Mouse (Mus musculus) myocyte (in vitro differentiated cells): ENCODE measurements around the gene H13. TPM values are rescaled to one million over a fixed set of nuclear protein-coding genes. Genes with fewer than 3 reads are reported as not detected.

ENCODE experiments used
- H3K27me3 ChIP-seq: one replicate; pipeline ENCODE4 v1.6.1; 2011; ENCODE audit not compliant: control insufficient read depth, insufficient read depth, insufficient read length
- H3K36me3 ChIP-seq: one replicate; pipeline ENCODE4 v1.6.1; 2011; ENCODE audit not compliant: control insufficient read depth, insufficient read depth
- H3K4me2 ChIP-seq: one replicate; pipeline ENCODE4 v1.6.1; 2011; ENCODE audit warnings: low read depth, control low read depth
- H3K4me3 ChIP-seq: one replicate; pipeline ENCODE4 v1.5.1; 2011; ENCODE audit warnings: mild to moderate bottlenecking, control low read depth, moderate library complexity
- H3K79me2 ChIP-seq: one replicate; pipeline ENCODE4 v1.6.1; 2011; ENCODE audit not compliant: control insufficient read depth, insufficient read depth
- H3ac ChIP-seq: one replicate; pipeline ENCODE4 v1.6.1; 2011; ENCODE audit not compliant: control insufficient read depth, insufficient read length
- CEBPB ChIP-seq: IDR thresholded peaks from 2 replicates; pipeline ENCODE4 v1.6.1; 2011; ENCODE audit warnings: mild to moderate bottlenecking, moderate library complexity; ENCODE audit not compliant: poor library complexity, insufficient read depth, severe bottlenecking
- E2F4 ChIP-seq: IDR thresholded peaks from one replicate; pipeline ENCODE4 v1.6.1; 2011; ENCODE audit warnings: mild to moderate bottlenecking, control low read depth, moderate library complexity; ENCODE audit not compliant: insufficient read depth
- MAX ChIP-seq: IDR thresholded peaks from one replicate; pipeline ENCODE4 v1.6.1; 2011; ENCODE audit warnings: low read depth, mild to moderate bottlenecking, control low read depth
- MYOD1 ChIP-seq, 3 experiments: IDR thresholded peaks; one replicate each; pipeline ENCODE4 v1.6.1; 2011; ENCODE audit warnings: control low read depth in 2 of 3, low read depth in 2 of 3, mild to moderate bottlenecking in 2 of 3, moderate library complexity in 1 of 3; ENCODE audit not compliant: insufficient read length in 2 of 3, control insufficient read depth in 1 of 3
- MYOG ChIP-seq, 3 experiments: IDR thresholded peaks; one replicate each; pipeline ENCODE4 v1.6.1; 2011; ENCODE audit warnings: control low read depth in 2 of 3, low read depth in 2 of 3, mild to moderate bottlenecking in 2 of 3; ENCODE audit not compliant: insufficient read length in 2 of 3, control insufficient read depth in 1 of 3, insufficient read depth in 1 of 3
- POLR2A ChIP-seq: IDR thresholded peaks from one replicate; pipeline ENCODE4 v1.6.1; 2011; ENCODE audit warnings: low read depth, mild to moderate bottlenecking, control low read depth, moderate library complexity; ENCODE audit not compliant: insufficient read length
- POLR2AphosphoS2 ChIP-seq: IDR thresholded peaks from one replicate; pipeline ENCODE4 v1.6.1; 2011; ENCODE audit warnings: low read depth, control low read depth; ENCODE audit not compliant: insufficient read length
- REST ChIP-seq: IDR thresholded peaks from one replicate; pipeline ENCODE4 v1.6.1; 2011; ENCODE audit warnings: mild to moderate bottlenecking, control low read depth, moderate library complexity; ENCODE audit not compliant: insufficient read depth, insufficient read length
- SRF ChIP-seq: IDR thresholded peaks from one replicate; pipeline ENCODE4 v1.6.1; 2011; ENCODE audit warnings: low read depth; ENCODE audit not compliant: control insufficient read depth, insufficient read length
- TCF12 ChIP-seq: IDR thresholded peaks from one replicate; pipeline ENCODE4 v1.6.1; 2011; ENCODE audit warnings: mild to moderate bottlenecking, control low read depth; ENCODE audit not compliant: poor library complexity, insufficient read depth, severe bottlenecking
- TCF3 ChIP-seq: IDR thresholded peaks from one replicate; pipeline ENCODE4 v1.6.1; 2011; ENCODE audit warnings: low read depth, control low read depth; ENCODE audit not compliant: insufficient read length
- USF1 ChIP-seq: IDR thresholded peaks from one replicate; pipeline ENCODE4 v1.6.1; 2011; ENCODE audit warnings: low read depth, mild to moderate bottlenecking, control low read depth, moderate library complexity
- polyA plus RNA-seq: library from polyadenylated mRNA; unstranded; fragments of >200 nt; fragmentation: generic; extraction: Trizol; gene quantifications from one replicate; pipeline ENCODE4 v1.2.1, GENCODE M21; 2012; ENCODE audit warnings: missing spikeins

H13 gene
- polyA plus RNA-seq, 1 experiment = 190 TPM

DNA sequence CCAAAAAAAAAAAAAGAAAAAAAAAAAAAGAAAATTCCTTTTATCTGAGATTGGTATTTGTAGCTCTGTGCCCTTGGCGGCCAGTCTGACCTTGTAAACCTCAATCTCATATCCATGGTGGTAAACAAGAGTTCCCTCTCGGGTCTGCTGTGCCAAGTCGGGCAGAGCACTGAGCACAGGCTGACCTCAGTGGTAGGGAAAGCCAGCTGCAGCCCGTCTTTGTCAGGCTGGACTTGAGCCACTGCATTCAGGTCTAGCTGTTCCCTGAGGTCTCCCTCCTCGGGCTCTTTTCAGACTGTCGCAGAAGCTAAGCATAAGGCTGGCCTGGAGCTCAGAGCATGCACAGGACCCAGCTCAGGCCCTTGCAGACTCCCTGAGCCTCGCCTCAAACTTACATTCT lies 25.4 kb downstream of the H13 start:
- Histone ChIP-seq H3K4me3 (no peak overlapping the region), H3K36me3 (peaks cover 29% of the 10 kb centered on the region)
- no peak for TF ChIP-seq MYOG (IDR thresholded peaks at IDR 0.05; ENCODE audit: control insufficient read depth in 1 of 3, insufficient read depth in 1 of 3, insufficient read length in 2 of 3, low read depth in 2 of 3)

DNA sequence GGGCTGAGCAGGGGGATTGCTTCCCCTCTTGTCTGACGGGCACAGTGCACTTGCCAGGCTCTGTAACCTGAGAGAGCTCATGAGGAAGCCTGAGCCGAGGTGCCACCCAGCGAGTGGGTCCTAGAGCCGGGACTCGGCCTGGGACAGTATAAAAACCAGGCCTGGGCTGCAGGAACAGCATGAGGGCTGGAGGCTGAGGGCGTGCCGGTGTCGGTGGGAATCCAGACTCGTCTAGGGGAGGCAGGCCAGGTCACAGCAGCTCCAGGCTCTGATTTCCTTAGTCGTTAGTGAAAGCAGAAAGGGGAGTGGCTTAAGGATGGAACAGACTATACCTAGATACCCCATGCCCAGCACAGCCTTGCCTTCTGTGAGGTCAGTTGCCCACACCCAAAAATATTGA lies 26.8 kb downstream of the H13 start:
- H3K36me3 ChIP-seq = peaks cover 23% of the 10 kb centered on the region
- TF ChIP-seq USF1 = no peak
- no peak for TF ChIP-seq MAX
- no peak for TF ChIP-seq E2F4
- no peak for TF ChIP-seq TCF3
- no peak for TF ChIP-seq MYOD1 (IDR thresholded peaks at IDR 0.05; ENCODE audit: control insufficient read depth in 1 of 3, insufficient read length in 2 of 3, low read depth in 2 of 3)
- TF ChIP-seq POLR2A = no peak
- TF ChIP-seq SRF = no peak
- no peak for TF ChIP-seq REST
- no peak for TF ChIP-seq POLR2AphosphoS2
- TF ChIP-seq TCF12 = no peak
- no peak for TF ChIP-seq CEBPB
- TF ChIP-seq MYOG (IDR thresholded peaks at IDR 0.05; ENCODE audit: control insufficient read depth in 1 of 3, insufficient read depth in 1 of 3, insufficient read length in 2 of 3, low read depth in 2 of 3) = no peak
- H3K4me2 ChIP-seq = no peak overlapping the region
- H3K79me2 ChIP-seq = peaks cover 4% of the 10 kb centered on the region
- H3K4me3 ChIP-seq = no peak overlapping the region
- no peak overlapping the region for H3ac ChIP-seq
- no peaks in the 10 kb centered on the region for H3K27me3 ChIP-seq

More for the DNA sequence above, 25.4 kb downstream of the H13 start:
- Histone ChIP-seq H3K4me2 (no peak overlapping the region), H3ac (no peak overlapping the region), H3K79me2 (peaks cover 4% of the 10 kb centered on the region), H3K27me3 (no peaks in the 10 kb centered on the region)

DNA sequence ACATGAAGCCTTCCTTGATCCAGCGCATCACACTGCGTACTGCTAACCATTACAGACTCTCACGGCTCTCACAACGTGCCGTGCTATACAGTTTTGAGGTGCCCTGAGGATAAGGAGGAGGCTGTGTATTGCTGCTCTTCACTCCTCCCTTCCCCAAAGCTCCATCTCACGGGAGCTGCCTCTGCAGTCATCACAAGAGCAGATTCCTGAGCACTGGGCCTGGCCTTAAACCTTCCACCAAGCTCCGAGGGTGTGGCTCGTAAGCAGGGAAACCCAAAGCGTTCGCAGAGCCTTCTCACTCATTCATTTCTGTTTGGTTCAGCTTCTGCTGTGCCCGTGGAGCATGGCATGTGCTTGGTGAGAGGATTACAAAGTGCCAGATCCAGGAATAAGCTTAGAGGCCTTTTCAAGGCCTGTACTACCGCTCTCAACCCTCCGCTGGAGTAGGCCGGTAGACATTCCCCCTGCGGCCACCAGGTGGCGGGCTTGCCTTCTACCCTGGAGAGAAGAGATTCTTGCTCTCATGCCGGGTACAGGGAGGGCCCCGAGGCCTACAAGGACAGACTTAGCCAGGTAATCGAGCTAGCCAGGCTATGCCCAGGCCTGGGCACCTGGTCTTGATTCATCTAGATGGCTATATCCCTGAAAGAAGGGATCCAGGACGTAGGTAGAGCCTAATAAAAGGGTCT lies 27.4 kb downstream of the H13 start:
- Histone ChIP-seq H3K79me2 (peaks cover 4% of the 10 kb centered on the region), H3K4me2 (no peak overlapping the region), H3ac (no peak overlapping the region), H3K36me3 (peaks cover 25% of the 10 kb centered on the region), H3K4me3 (no peak overlapping the region), H3K27me3 (no peaks in the 10 kb centered on the region)
- TF ChIP-seq TCF3 (no peak), CEBPB (no peak), REST (no peak), POLR2A (no peak), MYOG (IDR thresholded peaks at IDR 0.05; ENCODE audit: control insufficient read depth in 1 of 3, insufficient read depth in 1 of 3, insufficient read length in 2 of 3, low read depth in 2 of 3) (no peak), MYOD1 (IDR thresholded peaks at IDR 0.05; ENCODE audit: control insufficient read depth in 1 of 3, insufficient read length in 2 of 3, low read depth in 2 of 3) (no peak), USF1 (no peak), MAX (no peak), POLR2AphosphoS2 (no peak), E2F4 (no peak), SRF (no peak), TCF12 (no peak)

DNA sequence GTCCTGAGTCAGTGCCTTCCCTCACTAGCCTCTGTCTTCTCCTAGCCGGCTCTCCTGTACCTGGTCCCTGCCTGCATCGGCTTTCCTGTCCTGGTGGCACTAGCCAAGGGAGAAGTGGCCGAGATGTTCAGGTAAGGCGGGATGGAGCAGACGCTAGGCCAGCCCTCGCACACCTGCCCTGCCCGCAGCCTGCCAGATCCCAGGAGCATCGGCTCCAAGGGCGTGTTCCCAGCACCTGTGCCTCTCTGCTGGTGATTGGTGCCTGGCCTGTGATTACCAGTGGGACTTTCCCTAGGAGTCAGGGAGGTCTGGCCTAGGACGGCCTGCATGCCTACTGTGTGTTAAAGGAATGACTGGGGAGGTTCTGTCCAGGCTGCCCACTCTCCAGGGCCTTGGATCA lies 30.9 kb downstream of the H13 start:
- Histone ChIP-seq H3K79me2 (peaks cover 4% of the 10 kb centered on the region), H3K36me3 (peaks cover 34% of the 10 kb centered on the region), H3K4me2 (peak overlapping the region; percentile 6), H3K4me3 (no peak overlapping the region), H3ac (no peak overlapping the region), H3K27me3 (no peaks in the 10 kb centered on the region)
- TF ChIP-seq MYOG (IDR thresholded peaks at IDR 0.05; ENCODE audit: control insufficient read depth in 1 of 3, insufficient read depth in 1 of 3, insufficient read length in 2 of 3, low read depth in 2 of 3) = peak in 1 of 3 experiments; percentile 61
- TF ChIP-seq CEBPB = no peak
- no peak for TF ChIP-seq MAX
- no peak for TF ChIP-seq POLR2A
- no peak for TF ChIP-seq SRF
- TF ChIP-seq MYOD1 (IDR thresholded peaks at IDR 0.05; ENCODE audit: control insufficient read depth in 1 of 3, insufficient read length in 2 of 3, low read depth in 2 of 3) = peak in 1 of 3 experiments; percentile 61
- no peak for TF ChIP-seq POLR2AphosphoS2

DNA sequence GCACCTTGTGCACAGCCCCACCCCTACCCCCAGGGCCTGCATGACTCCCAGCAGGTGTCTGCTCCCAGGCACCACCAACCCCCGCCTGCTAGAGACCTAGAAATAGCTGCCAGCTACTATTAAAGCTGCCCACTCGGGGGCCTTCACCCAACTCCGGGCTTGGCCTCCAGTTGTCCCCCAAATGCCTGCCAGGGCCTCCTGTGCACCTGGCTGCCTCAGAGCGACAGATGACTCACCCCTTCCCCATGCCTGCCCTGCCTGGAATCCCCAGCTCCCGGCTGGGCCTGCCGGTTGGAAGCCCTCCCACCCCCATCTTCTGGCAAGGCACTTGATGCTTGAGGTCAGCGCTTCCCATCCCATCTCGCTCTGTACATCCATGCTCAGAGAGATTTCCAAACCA lies 31.5 kb downstream of the H13 start:
- Histone ChIP-seq H3K27me3 (no peaks in the 10 kb centered on the region), H3K4me2 (peak overlapping the region; percentile 6), H3K79me2 (peaks cover 4% of the 10 kb centered on the region), H3K36me3 (peaks cover 30% of the 10 kb centered on the region), H3K4me3 (no peak overlapping the region), H3ac (no peak overlapping the region)
- TF ChIP-seq E2F4 = no peak
- TF ChIP-seq MYOG (IDR thresholded peaks at IDR 0.05; ENCODE audit: control insufficient read depth in 1 of 3, insufficient read depth in 1 of 3, insufficient read length in 2 of 3, low read depth in 2 of 3) = peak in 2 of 3 experiments; percentile 57 to 86
- TF ChIP-seq TCF12 = peak; percentile 28
- TF ChIP-seq REST = no peak
- TF ChIP-seq SRF = no peak
- peak in 2 of 3 experiments; percentile 40 to 85 for TF ChIP-seq MYOD1 (IDR thresholded peaks at IDR 0.05; ENCODE audit: control insufficient read depth in 1 of 3, insufficient read length in 2 of 3, low read depth in 2 of 3)
- no peak for TF ChIP-seq POLR2A
- TF ChIP-seq TCF3 = peak; percentile 12
